Mouse (Mus musculus) stomach, embryonic 15.5 days (tissue): ENCODE measurements at regions not wholly inside any gene's neighbourhood (a gene's known extent, or its start where the extent isn't known, plus 50 kb on each side); places are given as distances from the start of the nearest gene placed in this dataset.
"Not testable (repeated sequence)": the region's sequence is repeated elsewhere in the genome, so short reads cannot be mapped to it uniquely, and the experiment has no call there.

ENCODE experiments used
- ATAC-seq: fragments of 200-750 bp; cut with Nextera tagmentation; 2 replicates; pipeline ENCODE4 v1.8.0; 2017; ENCODE audit warnings: low read depth, moderate number of reproducible peaks, moderate TSS enrichment; ENCODE audit not compliant: insufficient read depth, low FRiP score
- H3K27ac ChIP-seq: fragments of 300-500 bp; sonication (generic); 2 replicates; pipeline ENCODE4 v1.5.1; 2015; ENCODE audit warnings: mild to moderate bottlenecking, inconsistent platforms
- H3K27me3 ChIP-seq: fragments of 300-500 bp; sonication (generic); replicated peaks from 2 replicates; pipeline ENCODE4 v1.6.1; 2015; ENCODE audit warnings: inconsistent platforms
- H3K36me3 ChIP-seq: fragments of 300-500 bp; sonication (generic); 2 replicates; pipeline ENCODE4 v1.6.1; 2015; ENCODE audit warnings: inconsistent platforms
- H3K4me1 ChIP-seq: fragments of 300-500 bp; sonication (generic); 2 replicates; pipeline ENCODE4 v1.6.1; 2015; ENCODE audit warnings: inconsistent platforms
- H3K4me2 ChIP-seq: fragments of 300-500 bp; sonication (generic); 2 replicates; pipeline ENCODE4 v1.6.1; 2015; ENCODE audit warnings: mild to moderate bottlenecking, inconsistent platforms
- H3K4me3 ChIP-seq: fragments of 300-500 bp; sonication (generic); replicated peaks from 2 replicates; pipeline ENCODE4 v1.5.1; 2015; ENCODE audit warnings: inconsistent platforms
- H3K9ac ChIP-seq: fragments of 300-500 bp; sonication (generic); 2 replicates; pipeline ENCODE4 v1.6.1; 2015; ENCODE audit warnings: inconsistent platforms
- H3K9me3 ChIP-seq: fragments of 300-500 bp; sonication (generic); 2 replicates; pipeline ENCODE4 v1.6.1; 2016; ENCODE audit warnings: inconsistent platforms
- WGBS: fragments of 180-500 bp; shearing (Covaris S2); methylation state at CpG from one replicate; pipeline ENCODE4 v1.1.7; 2015; 5-methylcytosine and 5-hydroxymethylcytosine counted together

DNA sequence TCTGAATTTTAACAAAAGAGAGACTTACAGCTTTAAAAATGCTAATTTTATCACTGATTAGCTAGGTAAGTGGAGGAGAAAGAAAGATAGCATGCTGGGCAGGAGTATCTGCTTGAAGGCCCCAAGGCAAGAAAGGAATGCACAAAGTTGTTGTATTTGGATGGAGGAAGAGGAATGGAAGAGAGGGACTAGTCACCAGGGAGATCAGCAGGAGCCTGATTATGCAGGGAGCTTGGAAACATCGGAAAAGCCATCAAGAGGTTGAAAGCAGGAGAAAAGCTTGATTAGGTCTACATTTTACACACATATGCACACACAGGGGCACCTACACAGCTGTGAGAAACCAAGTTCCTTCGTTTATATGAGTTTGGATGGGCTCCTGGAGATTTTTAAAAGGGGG lies 188.1 kb downstream of the Lyplal1 start:
- no peak overlapping the region for H3K27ac ChIP-seq
- 33% methylated on average over 2 of the region's 2 CpGs for WGBS
- H3K27me3 ChIP-seq = no peaks in the 10 kb centered on the region
- H3K36me3 ChIP-seq = no peaks in the 10 kb centered on the region
- no peak overlapping the region for H3K9ac ChIP-seq
- no peak overlapping the region for H3K4me3 ChIP-seq
- H3K4me1 ChIP-seq = no peaks in the 10 kb centered on the region
- no peak for ATAC-seq
- H3K4me2 ChIP-seq = no peak overlapping the region
- no peaks in the 10 kb centered on the region for H3K9me3 ChIP-seq

GRCm38 (mm10) chr1:185929761-185930160 lies 187.3 kb downstream of the Lyplal1 start:
- WGBS = 80% methylated on average over 5 of the region's 5 CpGs
- Histone ChIP-seq H3K27me3 (no peaks in the 10 kb centered on the region), H3K27ac (no peak overlapping the region), H3K4me1 (no peaks in the 10 kb centered on the region), H3K9me3 (no peaks in the 10 kb centered on the region), H3K9ac (no peak overlapping the region), H3K36me3 (no peaks in the 10 kb centered on the region), H3K4me3 (no peak overlapping the region), H3K4me2 (no peak overlapping the region)
- ATAC-seq = no peak

DNA sequence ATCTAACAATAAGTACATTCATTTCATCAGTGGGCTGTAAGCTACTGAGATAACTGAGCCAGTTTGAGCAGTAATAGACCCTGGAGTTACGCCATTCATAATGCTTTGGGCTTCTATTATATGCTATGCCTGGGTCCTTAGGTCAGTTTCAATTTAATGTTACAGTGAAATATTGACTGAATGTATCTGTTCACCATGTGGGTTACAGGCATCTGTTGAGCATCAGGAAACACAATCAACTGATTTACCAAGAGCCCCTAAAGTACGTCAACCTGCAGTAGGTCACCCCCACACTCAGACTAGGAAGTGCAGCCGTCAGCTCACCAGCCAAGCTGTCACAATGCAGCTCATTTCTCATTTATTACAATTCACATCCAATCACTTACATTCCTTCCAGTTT lies 183.5 kb downstream of the Lyplal1 start:
- H3K4me1 ChIP-seq = no peaks in the 10 kb centered on the region
- no peak overlapping the region for H3K9ac ChIP-seq
- H3K27ac ChIP-seq = no peak overlapping the region
- H3K4me2 ChIP-seq = no peak overlapping the region
- no peaks in the 10 kb centered on the region for H3K36me3 ChIP-seq
- no peak overlapping the region for H3K4me3 ChIP-seq
- no peaks in the 10 kb centered on the region for H3K9me3 ChIP-seq
- WGBS = 75% methylated on average over 3 of the region's 3 CpGs
- H3K27me3 ChIP-seq = no peaks in the 10 kb centered on the region
- ATAC-seq = no peak

DNA sequence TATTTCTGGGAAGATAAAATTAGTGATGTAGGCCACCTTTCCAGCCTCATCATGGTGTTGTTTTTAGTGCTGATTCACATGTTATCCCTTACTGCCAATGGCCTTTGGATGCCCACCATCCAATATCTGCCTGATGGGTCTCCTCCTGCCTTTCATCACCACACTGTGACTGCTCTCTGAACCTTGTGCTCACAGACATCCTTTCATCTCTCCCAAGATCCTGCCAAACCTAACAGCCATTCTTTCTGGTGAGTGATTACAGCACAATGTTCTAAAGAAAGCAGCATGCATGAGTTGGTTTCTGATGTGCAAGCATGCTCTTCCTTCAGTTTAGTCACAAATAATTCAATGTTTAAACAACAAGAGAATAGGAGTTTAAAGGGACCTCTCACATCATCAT lies 180.1 kb downstream of the Lyplal1 start:
- Histone ChIP-seq H3K4me2 (no peak overlapping the region), H3K27me3 (no peaks in the 10 kb centered on the region), H3K9me3 (no peaks in the 10 kb centered on the region), H3K27ac (no peak overlapping the region), H3K4me1 (no peaks in the 10 kb centered on the region), H3K4me3 (no peak overlapping the region), H3K9ac (no peak overlapping the region), H3K36me3 (no peaks in the 10 kb centered on the region)
- no peak for ATAC-seq

DNA sequence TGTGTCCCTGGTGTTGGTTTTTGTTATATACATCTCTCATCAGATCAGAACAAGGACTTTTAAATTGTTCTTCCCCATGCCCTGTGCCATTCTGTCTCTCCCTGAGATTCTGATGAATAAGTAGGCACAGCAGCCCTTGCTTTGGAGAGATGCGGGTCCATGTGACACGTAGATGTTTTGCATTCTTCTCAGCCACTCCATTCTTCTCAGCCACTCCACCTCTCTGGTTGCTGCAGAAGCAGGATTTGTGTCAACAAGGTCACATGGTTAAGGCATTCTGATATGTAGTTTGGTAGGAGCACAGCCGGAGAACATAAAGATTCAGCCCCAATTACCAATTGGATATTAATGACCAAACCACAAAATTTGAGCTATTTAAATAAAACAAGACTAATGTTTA lies 177.2 kb downstream of the Lyplal1 start:
- Histone ChIP-seq H3K4me1 (no peaks in the 10 kb centered on the region), H3K9ac (no peak overlapping the region), H3K4me3 (no peak overlapping the region), H3K27ac (no peak overlapping the region), H3K9me3 (no peaks in the 10 kb centered on the region), H3K4me2 (no peak overlapping the region), H3K36me3 (no peaks in the 10 kb centered on the region), H3K27me3 (no peaks in the 10 kb centered on the region)
- WGBS = 64% methylated on average over 3 of the region's 3 CpGs
- ATAC-seq = no peak

- no peak for ATAC-seq
- H3K27me3 ChIP-seq = no peaks in the 10 kb centered on the region
- 59% methylated on average over 1 of the region's 1 CpGs for WGBS
Observed at GRCm38 (mm10) chr1:185940511-185940910, 176.6 kb downstream of the Lyplal1 start.

GRCm38 (mm10) chr1:185951163-185951562 lies 165.9 kb downstream of the Lyplal1 start:
- Histone ChIP-seq H3K4me1 (no peaks in the 10 kb centered on the region), H3K36me3 (no peaks in the 10 kb centered on the region), H3K27me3 (no peaks in the 10 kb centered on the region), H3K27ac (no peak overlapping the region), H3K9ac (no peak overlapping the region), H3K4me3 (no peak overlapping the region), H3K9me3 (no peaks in the 10 kb centered on the region), H3K4me2 (no peak overlapping the region)
- no peak for ATAC-seq
- WGBS = 72% methylated on average over 1 of the region's 1 CpGs

More at GRCm38 (mm10) chr1:185940511-185940910, 176.6 kb downstream of the Lyplal1 start:
- no peak overlapping the region for H3K4me3 ChIP-seq
- no peaks in the 10 kb centered on the region for H3K9me3 ChIP-seq
- no peak overlapping the region for H3K4me2 ChIP-seq
- no peak overlapping the region for H3K9ac ChIP-seq
- no peak overlapping the region for H3K27ac ChIP-seq
- H3K36me3 ChIP-seq = no peaks in the 10 kb centered on the region
- no peaks in the 10 kb centered on the region for H3K4me1 ChIP-seq

DNA sequence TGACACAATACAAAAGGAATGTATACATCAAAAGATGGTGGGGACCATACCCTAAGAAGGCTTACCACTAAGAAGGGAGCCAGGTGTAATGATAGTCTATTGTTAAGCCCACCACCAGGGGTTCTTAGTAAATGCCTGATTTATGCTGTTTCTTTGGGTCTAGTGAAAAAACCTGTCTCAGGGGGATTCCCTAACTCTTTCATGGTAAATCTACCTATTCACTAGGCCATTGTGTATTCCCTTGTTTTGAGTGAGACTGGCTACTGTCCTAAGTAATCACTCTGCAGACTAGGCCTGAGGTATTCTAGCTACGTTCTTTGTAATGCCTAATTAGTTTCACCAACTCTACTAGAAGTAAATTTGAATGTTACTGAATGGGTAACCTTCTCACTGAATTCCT lies 161.3 kb downstream of the Lyplal1 start:
- H3K36me3 ChIP-seq, H3K4me3 ChIP-seq, H3K9ac ChIP-seq, H3K9me3 ChIP-seq, ATAC-seq, H3K27me3 ChIP-seq, H3K27ac ChIP-seq, H3K4me2 ChIP-seq, H3K4me1 ChIP-seq: not testable (repeated sequence)
- 84% methylated on average over 1 of the region's 1 CpGs for WGBS

GRCm38 (mm10) chr1:185957557-185957956 lies 159.6 kb downstream of the Lyplal1 start:
- Histone ChIP-seq H3K9ac (no peak overlapping the region), H3K9me3 (no peaks in the 10 kb centered on the region), H3K36me3 (no peaks in the 10 kb centered on the region), H3K4me3 (no peak overlapping the region), H3K4me1 (no peaks in the 10 kb centered on the region), H3K4me2 (no peak overlapping the region), H3K27ac (no peak overlapping the region), H3K27me3 (no peaks in the 10 kb centered on the region)
- 86% methylated on average over 3 of the region's 3 CpGs for WGBS
- no peak for ATAC-seq

DNA sequence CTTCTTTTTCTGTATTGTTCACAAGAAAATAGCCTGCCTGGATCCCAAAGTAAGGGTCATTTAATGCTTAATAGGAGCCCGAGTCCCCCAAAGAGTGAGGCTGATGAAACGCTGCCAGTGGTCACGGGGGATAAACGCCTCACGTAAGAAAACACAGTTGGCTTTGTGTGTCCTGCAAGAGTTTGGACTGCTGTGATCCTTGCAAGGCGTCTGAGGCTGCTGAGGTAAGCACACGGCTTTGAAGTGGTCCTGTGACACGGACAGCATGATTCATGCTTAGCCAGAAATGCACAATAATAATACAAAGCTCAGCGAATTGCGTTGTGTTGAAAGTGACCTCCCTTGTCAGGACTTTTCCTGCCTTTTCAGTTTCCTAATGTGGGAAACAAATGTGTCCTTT lies 158.8 kb downstream of the Lyplal1 start:
- WGBS = 72% methylated on average over 10 of the region's 10 CpGs
- Histone ChIP-seq H3K4me2 (no peak overlapping the region), H3K9ac (no peak overlapping the region), H3K27ac (no peak overlapping the region), H3K9me3 (no peaks in the 10 kb centered on the region), H3K4me1 (no peaks in the 10 kb centered on the region), H3K4me3 (no peak overlapping the region), H3K36me3 (no peaks in the 10 kb centered on the region), H3K27me3 (no peaks in the 10 kb centered on the region)
- ATAC-seq = no peak

DNA sequence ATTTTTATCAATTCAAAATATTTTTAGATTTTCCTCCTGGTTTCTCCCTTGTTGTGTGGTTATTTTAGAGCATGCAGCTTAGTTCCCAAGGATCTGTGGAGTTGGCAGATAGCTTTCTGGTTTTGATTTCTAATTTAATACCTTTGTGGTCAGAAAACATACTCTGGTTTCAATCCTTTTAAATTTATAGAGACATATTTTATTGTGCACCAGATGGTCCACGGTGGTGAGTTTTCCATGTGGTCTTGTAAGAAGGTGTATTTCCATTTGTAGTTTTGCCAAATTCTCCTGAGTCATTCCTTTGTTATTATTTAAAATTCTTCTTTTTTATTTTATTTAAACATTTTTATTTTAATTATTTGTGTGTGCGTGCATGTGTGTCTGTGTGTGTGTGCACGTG lies 154.5 kb downstream of the Lyplal1 start:
- WGBS = 83% methylated on average over 3 of the region's 3 CpGs
- no peak overlapping the region for H3K4me2 ChIP-seq
- H3K9ac ChIP-seq = no peak overlapping the region
- ATAC-seq = no peak
- H3K9me3 ChIP-seq = no peaks in the 10 kb centered on the region
- H3K36me3 ChIP-seq = no peaks in the 10 kb centered on the region
- H3K4me1 ChIP-seq = no peaks in the 10 kb centered on the region
- no peaks in the 10 kb centered on the region for H3K27me3 ChIP-seq
- no peak overlapping the region for H3K4me3 ChIP-seq
- no peak overlapping the region for H3K27ac ChIP-seq

DNA sequence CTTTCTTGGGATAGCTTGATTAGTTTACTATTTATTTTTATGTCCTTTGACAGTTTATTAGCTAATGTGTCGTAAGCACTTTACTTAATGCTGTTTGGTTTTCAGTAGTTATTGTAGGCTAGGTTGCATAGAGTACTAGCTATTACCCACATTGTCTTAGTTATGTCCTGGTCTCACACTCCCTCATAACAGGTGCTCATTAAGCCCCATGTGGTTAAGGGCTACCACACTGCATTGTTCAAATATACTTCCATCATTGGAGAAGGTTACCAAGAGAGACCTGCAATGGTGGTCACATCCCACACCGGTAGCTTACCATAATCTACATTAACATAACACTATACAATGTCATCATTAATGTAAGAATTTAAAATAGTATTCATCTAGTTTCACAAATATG lies 153.3 kb downstream of the Lyplal1 start:
- no peak for ATAC-seq
- H3K9me3 ChIP-seq = no peaks in the 10 kb centered on the region
- WGBS = 93% methylated on average over 2 of the region's 2 CpGs
- H3K4me2 ChIP-seq = no peak overlapping the region
- H3K36me3 ChIP-seq = no peaks in the 10 kb centered on the region
- no peaks in the 10 kb centered on the region for H3K27me3 ChIP-seq
- no peaks in the 10 kb centered on the region for H3K4me1 ChIP-seq
- no peak overlapping the region for H3K27ac ChIP-seq
- H3K4me3 ChIP-seq = no peak overlapping the region
- H3K9ac ChIP-seq = no peak overlapping the region

DNA sequence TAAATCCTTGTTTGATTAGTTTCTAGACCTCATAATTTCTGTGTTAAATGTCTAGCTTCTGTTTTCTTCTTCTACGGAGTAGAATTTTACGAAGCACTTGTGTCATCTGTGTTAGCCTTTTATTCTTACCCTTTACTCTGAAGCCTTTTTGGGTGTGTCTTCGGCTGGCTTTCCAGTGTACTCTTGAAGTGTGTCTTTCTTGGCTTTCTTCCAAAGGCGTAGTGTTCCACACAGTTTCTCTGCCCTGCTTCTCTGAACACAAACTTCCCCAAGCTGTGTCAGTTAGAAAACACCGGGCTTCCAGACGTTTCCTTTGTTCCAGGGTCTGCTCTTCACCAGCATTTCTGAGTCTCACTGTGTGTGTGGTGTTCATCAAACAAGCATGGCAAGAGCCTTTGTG lies 152.7 kb downstream of the Lyplal1 start:
- H3K4me1 ChIP-seq = no peaks in the 10 kb centered on the region
- H3K9ac ChIP-seq = no peak overlapping the region
- no peak overlapping the region for H3K4me3 ChIP-seq
- no peak overlapping the region for H3K4me2 ChIP-seq
- no peaks in the 10 kb centered on the region for H3K36me3 ChIP-seq
- H3K27ac ChIP-seq = no peak overlapping the region
- H3K27me3 ChIP-seq = no peaks in the 10 kb centered on the region
- 56% methylated on average over 6 of the region's 6 CpGs for WGBS
- ATAC-seq = no peak
- H3K9me3 ChIP-seq = no peaks in the 10 kb centered on the region
